Mouse (Mus musculus) adrenal gland, adult 8-10 months (tissue): ENCODE measurements around the gene Amfr. TPM values are rescaled to one million over a fixed set of nuclear protein-coding genes. Genes with fewer than 3 reads are reported as not detected.
A peak's percentile ranks its signal among the peaks of the same experiment; 100 is the strongest.

Experiments
- DNase-seq: peaks from one replicate; pipeline ENCODE4 v3.0.0; 2022
- total RNA-seq, 4 experiments: library from RNA; stranded (reverse); gene quantifications; 2 replicates each; pipeline ENCODE4 v1.2.4; 2022

Gene Amfr
- total RNA-seq = 100 to 1,000 TPM; 211 to 343 (median 258) TPM

DNA sequence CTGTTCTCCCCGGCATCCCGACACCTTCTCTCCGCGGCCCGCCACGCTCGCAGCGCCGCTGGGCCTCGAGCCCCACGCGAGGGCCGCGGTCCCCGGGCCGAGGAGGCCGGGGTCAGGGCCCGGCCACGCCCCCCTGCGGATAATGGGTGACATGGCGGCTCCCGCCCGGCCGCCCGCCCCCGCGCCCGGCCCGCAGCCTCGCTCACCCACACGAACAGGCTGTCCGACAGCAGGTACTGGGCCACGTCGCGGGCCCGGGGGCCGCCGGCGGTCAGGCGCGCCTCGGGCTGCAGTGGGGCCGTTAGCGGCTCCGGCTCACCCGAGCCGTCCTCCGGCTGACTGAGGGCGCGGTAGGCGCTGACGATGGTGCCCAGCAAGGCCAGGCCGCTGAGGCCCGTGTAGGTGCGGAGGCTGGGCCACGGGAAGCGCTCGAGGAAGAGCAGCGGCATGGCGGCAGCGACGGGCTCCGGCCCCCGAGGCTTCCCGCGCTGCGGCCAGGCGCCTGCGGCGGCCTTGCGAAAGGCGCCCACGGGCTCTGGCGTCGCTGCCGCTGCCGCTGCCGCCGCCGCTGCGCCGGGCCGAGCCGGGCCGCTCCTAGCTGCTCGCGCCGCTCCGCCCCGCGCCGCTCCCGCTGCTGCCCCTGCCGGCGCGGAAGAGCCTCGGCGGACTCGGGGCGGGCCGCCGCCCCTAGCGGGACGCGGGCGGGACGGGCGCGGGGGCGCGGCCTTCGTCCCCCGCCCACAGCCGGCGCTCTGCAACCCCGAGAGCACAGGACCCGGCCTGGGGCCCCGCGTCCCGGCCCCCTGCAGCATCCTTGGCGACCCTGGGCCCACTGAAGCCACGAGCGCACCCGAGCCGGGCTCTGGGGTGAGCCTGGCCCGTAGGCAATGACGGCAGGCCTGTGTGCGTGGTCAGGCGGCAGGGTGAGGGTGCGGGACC, at the start of gene Amfr:
Gene Amfr, minus strand, starts transcription at position 830 of the 939 bp plus-strand sequence.
- DNase-seq = peak; percentile 40

DNA sequence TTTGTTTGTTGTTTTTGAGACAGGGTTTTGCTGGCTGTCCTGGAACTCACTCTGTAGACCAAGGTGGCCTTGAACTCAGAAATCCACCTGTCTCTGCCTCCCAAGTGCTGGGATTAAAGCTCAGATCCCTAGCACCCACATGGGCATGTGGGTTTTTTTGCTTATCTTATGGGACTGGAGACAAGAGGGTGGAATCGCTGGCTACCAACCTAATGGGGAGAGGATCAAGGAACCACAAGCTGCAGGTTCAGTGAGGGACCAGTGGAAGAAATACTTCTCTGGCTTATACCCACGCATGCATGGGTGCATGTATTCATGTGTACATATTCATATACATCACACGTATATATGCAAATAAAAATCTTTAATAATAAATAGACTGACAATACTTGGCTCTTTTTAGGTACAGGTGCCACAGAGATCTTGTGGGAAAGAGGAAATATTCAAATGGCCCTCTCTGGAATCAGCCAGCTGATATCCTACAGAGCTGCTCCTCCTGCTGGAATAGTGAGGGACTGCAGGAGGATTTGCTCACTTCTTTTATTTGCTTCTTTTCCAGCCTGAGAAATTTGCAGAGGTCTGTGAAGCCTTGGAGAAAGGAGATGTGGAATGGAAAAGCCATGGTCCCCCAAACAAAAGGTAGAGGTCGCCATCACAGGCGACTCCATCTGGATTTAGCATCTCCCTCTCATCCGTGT, 44.7 kb upstream of the Amfr start:
- DNase-seq = no peak

DNA sequence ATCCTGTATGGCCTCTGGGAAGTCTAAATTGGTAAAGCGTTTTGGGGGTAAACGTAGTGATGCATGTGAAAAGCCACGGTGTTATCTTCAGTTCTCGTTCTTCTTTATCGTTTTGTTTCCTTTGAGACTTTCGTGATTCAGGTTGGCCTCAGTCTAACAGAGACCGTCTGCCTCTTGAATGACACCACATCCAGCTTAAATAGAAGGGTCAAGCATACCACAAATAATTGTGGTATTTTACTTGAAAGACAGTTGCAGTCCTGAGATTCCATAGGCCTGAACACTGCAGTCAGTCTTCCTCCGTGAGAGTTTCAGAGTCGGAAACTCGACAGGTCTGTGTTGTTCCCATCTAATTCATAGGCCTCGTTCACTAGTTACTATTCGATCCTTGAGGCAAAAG, 40.1 kb upstream of the Amfr start:
- no peak for DNase-seq

DNA sequence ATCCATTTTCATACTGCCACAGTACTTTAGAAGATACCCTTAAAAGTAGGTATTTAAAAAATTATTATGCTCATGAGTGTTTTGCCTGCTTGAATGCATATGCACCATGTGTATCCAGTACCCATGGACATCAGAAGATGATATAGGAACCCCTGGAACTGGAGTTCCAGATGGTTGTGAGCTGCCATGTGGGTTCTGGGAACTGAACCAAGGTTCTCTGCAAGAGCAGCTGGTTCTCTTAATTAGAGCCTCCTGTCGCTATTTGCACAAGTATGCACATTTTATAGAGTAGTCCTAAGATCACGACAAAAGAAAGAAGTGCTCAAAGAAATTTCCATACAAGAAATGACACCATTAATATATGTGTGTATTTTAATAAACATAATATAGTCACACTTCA, 35.2 kb upstream of the Amfr start:
- DNase-seq = no peak

DNA sequence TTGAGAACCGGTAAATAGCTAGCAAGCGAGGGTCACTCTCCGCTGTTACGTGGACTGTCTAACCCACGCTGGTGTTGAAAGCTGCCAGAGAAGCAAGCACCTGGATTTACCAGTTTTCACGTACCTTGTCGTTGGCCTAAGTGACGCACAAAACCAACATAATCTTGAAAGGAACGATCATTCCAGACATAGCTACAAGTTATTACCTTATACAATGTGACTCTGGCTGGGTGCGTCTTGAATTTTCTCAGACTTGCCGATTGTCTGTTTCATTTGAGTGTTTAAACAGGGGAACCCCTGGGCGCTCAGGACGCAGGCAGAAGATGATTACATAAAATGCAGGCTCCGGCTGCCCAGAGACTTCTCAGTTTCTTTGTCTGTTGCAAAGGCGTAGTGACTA, 25.2 kb upstream of the Amfr start:
- no peak for DNase-seq

DNA sequence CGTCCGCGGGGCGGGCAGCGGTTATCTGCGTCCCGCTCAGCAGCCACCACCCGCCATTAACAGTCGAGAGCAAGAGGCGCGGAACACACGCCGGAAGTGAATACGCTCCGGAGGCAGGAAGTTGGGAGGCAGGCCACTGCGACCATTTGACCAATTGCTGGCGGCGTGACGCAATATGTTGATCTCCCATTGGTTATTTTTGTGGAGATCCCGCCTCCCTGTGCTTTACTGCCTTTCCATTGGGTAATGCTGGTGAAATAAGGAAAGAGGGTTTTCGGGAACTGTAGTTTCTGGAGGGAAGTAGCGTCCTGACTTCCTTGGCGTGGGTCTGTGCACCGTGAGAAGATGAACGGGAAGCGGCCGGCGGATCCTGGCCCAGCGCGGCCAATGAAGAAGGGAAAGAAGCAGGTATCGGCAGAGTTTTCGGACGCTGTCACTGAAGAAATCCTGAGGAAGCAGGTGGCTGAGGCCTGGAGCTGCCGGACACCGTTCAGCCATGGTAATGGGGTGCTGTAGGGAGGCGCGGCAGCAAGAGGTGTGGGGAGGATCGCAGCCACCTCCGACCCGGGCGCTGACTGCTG, 24.4 kb upstream of the Amfr start, which contains the start of the genes Nudt21 and Ogfod1:
Gene Nudt21, minus strand, starts transcription at position 88 of the 581 bp plus-strand sequence.
Gene Ogfod1, plus strand, starts transcription at position 255 of the 581 bp plus-strand sequence.
- DNase-seq = peak; percentile 94

DNA sequence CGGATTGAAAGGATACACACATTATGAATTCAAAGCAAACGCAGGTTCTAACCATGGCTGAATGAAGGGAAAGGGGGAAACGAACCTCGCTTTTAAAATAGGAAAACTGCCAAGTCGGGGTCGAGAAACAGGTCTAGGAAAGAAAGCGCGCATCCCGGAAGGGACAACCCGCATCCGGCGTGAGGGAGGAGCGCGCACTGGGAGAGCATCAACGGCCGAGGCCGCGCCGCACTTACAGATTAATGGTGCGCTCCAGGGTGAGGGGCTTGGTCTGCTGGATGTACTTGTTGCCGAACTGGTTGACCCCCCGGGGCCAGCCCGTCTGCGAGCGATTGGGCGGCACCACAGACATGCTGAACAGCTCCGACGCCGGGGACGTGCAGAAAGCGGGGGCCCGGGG, 23.9 kb upstream of the Amfr start:
- peak; percentile 55 for DNase-seq

DNA sequence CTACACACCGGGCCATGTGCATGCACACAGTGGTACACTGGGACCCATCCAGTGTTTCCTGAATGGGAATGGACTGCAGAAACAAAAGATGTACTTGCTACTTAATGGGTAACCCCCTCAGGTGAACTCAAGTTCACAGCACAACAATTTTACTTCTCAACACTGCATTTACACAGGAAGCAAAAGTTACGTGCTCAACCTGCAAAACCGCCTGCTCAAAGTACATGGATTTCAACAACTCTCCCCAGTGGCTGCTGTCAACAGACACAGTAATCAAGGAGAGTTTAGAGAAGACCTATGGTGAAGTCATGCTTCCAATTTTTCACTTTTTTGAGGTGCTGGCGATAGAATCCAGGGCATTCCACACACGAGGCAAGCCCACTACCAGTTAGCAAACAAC, 22.6 kb upstream of the Amfr start:
- no peak for DNase-seq

DNA sequence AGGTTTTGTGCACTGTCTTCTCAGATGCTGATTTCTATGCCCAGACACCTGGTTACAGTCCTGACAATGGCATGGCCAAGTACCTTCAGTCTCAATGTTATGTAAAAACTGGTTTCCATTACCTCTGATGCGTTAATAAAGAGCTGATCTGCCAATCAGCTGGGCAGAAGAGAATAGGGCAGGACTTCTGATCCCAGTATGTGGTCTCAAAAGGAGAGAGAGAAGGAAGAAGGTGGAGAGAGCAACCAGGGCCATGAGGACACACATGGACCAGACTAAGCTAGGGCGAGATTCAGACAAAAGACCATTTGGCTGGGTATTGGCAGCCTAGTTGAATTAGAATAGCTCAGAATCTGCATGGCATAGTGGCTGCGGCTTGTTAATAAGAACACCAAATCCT, 21.0 kb upstream of the Amfr start:
- no peak for DNase-seq

DNA sequence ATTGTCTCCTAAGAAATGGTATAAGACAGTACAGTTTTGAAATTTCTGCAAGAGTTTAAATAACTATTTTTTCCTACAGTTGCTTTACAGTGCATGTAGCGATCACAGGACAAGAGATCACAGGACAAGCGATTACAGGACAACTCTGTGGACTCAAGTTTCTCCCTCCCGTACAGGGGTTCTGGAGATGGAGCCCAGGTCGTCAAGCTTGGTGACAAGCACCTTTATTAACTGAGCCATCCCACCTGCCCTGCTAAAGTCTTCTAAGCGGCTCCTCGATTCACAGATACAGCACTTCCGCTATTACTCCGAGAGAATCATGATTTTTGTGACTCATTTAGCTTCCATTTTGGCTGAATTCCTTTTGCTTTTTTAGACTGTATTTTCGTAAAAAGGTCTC, 17.1 kb upstream of the Amfr start:
- DNase-seq = no peak

DNA sequence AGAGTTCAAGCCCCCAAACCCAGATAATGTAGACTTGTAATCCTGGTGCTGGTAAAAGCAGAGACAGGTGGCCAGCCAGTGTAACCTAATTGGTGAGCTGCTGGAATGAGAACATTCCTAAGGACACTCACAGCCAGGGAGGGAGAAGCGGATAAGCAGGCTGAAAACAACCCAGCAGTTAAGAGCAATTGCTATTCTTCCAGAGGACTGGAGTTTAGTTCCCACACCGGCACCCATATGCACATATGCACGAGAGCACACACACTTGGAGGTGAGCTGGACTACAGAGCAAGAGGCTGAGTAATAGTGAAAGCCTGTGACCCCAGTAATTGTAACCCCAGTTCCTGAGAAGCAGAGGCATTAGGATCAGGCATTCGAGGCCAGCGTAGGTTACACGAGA, 11.3 kb upstream of the Amfr start:
- DNase-seq = no peak

DNA sequence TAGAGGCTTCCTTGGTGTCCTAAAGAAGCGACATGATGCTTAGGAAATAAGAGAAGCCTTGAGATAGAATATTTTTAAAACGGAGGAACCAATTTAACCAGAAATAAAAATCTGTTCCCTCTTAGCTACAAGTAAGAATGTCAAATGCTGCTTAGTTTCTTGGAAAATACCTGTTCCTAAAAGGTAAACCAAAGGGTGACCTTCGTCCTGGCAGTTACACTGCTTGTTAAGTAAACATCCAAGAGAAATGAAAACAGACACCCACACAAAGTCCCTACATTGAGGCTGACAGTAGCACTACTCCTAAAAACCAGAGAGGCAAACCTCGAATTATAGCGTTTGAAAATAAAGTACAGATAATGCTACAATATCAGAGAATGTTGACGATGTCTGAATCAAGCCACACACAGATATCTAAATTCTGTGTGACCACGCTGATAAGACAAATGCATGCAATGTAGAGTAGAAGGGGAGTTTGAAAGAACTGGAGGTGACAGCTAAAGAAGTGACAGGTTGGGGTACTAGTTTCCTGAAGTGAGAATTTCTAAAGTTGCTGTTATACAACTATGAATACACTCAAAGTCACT, 477 bp upstream of the Amfr start:
- DNase-seq = no peak

DNA sequence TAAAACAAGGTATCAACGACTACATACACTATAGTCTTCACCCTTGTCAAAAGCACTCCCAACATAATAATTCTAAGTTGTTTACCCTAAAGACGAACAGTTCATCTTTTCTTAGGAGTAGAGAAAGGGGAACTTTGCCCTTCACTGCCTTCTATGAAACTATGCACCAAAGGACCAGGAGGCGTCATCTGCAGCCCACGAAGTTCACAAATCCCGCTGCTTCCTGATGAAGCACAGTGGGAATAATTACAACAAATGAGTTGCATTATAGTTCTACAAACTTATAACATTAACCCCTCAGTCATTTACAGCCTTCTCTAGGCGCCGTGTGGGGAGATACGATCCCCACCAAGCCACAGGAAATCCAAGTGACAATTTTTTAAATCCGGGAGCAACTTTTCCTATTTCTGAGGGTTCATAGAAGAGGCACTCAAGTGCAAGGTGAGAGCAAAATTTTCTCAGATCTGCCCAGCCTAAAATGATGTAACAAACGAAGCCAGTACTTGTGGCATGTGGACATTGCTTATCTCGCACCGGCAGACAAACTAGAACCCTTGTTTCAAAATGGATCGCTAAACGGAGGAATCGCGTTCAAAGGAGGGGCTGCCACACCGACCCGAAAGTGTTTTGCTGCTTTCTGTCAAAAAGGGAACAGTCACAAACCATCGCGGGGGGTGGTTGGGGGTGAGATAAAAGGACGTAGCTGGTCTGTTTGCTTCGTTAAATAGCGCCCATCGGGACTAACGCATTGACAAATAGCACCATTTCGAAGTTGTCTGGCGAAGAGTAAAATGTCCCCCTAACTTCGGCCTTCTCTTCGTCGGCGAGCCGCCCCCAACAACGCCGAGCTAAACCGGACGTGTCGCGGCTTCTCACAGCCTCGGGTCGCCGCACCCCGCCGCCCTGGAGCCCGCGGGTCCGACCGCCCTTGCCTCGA, 1.3 kb downstream of the Amfr start:
- DNase-seq = no peak

DNA sequence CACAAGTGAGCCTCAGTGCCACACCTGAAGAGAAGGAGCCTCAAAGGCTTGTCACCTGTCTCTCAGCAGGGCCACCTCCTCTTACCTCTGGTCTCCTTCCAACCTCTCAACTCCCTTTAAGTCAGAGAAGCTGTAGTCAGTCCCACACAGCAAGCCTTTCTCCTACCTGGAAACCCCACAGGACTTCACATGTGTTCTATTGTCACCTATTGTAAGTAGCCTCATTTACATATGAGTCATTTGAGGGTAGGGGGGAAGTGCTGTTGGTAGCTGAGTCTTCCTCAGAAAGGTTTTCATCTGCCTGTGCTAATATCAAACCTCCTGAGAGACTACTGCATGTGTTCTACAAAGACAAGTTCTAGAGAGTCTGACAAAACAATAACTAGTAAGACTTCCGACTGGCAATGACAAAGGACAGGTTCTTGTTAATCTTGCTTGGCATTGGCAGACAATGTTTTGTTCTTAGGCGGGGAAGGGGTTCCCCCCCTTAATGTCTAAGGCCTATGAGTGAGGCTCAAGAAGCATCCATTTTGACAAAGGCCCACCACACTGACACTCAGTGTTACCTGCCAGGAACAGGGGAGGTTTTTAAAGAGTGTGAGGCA, 2.4 kb downstream of the Amfr start:
- DNase-seq = no peak

DNA sequence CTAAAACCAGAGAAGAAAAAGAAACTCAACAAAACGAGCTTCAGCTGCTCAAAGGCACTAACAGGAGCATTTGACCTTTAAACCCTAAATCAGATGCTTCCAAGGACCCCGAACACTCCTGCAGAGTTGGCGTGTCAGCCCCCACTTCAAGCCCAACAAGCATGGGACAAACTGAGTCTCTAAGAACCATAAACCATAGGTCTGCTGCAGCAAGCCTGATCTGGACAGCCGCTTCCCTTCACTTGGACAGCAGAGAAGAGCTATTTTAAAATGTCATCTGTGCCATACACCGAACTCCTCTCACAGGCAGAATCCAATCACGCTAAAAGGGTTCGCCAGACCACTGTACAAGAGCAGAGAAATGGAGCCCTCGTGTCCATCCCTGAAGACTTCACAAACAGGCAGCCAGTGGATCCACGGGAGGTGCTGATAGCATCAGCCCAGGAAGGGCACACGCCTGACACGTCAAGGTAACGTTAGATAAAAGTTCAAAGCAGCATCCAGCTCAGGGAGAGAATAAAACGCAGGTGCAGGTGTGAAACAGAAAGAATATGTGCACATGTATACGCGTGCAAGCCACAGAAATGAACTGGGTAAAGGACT, 3.3 kb downstream of the Amfr start:
- DNase-seq = no peak

DNA sequence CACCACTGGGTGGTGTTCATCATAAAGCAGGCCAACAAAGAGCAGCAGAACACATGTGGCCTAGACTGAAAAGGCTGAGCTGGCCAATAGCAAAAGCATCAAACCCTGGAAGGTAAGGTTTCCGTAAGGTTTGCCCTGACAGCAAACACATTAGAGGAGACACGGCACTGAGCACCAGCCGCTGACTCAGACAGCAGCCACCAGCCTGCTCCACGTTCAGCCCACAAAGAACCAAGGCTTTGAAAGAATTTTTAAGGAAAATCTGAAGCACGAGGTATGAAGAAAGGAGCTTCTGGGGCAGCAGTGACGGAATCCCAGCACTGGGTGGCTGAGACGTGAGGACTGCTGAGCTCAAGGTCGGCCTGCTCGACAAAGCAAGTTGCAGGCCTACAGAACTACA, 8.5 kb downstream of the Amfr start:
- no peak for DNase-seq

DNA sequence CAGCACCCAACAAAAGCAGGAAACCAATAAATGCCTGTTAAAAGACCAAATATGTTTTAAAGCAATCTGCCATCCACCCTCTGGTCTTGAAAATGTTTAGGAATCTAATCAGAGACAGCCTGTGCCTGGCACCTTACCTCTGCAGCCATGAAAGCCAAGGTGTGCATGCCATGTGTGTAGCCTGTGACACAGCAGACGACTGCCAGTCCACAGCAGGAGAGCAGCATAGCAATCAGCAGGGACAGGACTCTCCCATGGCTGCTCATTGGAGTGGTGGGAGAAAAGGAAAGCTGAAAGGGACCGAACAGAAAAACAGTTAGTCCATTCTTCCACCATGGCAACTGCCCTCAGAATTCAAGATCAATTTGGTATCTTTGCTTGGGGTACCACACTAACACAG, 13.7 kb downstream of the Amfr start:
- no peak for DNase-seq

DNA sequence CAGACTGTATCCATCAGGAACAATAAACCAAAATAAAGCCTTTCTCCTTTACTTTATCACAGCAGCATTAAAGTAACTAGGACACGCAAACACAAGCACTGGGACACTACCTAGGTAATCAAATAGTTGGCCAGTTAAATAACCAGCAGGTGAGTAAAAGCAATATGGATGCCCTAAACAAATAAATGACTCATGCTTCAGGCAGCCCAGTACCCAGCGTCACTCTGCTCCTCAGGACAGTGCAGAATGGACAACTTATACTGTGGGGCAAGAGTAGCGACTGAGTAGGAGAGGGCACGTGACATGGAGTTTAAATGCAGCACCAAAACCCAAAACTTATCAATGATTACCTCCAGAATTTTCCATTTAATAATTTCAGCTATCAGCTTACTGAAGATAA, 22.9 kb downstream of the Amfr start:
- DNase-seq = no peak

DNA sequence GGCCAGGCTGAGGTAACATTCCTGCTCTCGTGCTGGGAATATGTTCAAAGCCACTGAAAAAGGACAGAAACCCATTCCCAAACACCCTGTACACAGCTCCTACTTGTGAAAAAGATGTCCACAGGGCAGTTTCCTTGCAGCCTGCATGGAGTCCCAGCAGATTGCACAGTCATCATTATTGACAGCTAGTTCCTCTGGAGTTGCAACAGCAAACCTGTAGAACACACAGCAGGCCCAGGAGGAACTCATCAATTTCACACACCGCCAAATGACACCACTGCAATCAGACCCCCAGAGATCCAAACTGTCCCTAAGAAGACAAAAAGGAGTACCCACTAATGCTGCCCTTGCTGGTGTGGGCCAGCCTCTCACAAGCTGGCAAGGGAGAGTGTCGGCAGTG, 27.9 kb downstream of the Amfr start:
- DNase-seq = no peak

DNA sequence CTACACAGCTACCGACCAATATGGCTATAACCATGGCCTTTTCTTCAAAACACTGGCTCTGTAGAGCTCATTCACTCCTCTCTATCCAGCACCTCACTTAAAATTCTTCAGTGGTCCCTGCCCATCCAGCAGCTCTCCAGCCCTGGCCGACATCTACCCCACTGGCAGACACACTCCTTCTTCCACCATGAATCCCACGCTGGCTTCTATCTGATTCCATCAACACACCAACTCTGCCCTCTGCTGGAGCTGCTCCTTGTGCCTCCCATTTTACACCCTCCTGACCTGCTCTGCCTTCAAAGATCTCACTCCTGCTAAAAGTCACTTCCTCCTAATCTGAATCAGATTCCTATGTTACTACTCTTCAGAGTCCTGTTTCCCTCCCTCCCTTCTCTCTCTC, 28.8 kb downstream of the Amfr start:
- DNase-seq = no peak

DNA sequence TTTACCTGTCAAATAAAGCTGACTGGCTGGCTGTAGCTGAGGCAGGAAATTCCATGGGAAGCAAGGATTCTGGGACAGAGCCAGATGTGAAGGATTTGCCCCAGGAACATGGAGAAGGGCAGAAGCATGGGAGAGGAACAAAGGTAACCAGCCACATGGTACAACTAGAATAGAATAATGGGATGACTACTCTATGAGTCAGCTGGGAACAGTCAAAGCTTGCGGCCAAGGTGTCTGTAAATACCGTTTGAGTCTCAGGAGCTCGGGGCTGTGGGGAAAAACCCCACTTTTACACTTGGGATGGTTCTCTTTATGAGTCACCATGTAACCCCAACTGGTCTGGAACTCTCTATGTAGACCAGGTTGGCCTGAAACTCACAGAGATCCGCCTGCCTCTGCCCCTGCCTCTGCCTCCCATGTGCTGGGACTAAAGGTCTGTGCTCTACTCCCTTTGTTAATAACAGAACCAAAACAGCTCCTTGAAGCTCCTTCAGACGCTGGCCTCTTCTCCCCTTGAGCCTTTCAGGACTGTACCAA, 30.9 kb downstream of the Amfr start:
- DNase-seq = no peak
